Mouse (Mus musculus) c-Kit-positive CD71-negative TER-119-negative erythroid progenitor cells, embryonic 14.5 days (primary cell): ENCODE results near the gene Tpm4.
A peak's percentile ranks its signal among the peaks of the same experiment; 100 is the strongest.

Source experiments
- DNase-seq: peaks from one replicate; pipeline ENCODE4 v3.0.0-alpha.2; 2013; ENCODE audit warnings: low read depth

The Tpm4 gene

DNA sequence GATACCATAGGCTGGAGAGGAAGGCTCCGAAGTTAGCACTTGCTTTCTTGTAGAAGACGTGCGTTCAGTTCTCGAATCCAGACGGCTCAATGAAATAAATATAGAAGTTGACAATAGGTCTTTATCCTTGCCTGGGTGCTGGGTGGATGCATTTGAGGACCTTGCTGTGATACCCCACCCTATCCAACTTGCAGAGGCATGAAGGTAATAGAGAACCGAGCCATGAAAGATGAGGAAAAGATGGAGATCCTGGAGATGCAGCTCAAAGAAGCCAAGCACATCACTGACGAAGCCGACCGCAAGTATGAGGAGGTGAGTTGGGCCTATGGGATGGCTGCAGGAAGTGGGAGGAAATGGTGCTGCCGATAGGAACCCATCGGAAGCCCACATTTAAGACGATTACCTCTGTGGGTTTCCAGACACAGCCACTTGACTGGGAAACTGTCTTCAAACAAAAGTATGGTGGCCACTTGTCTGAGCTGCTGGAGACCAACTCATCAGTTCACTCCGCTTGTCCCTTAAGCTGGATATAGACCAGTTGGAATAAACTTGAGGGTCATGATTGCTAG, 8.6 kb downstream of the Tpm4 start:
- no peak for DNase-seq

- DNase-seq, result no peak
Observed at GRCm38 (mm10) chr8:72144345-72144975, 9.7 kb downstream of the Tpm4 start.

GRCm38 (mm10) chr8:72145511-72145910, 10.7 kb downstream of the Tpm4 start:
- DNase-seq, result no peak

- DNase-seq, result no peak
Observed at GRCm38 (mm10) chr8:72146056-72146455, 11.3 kb downstream of the Tpm4 start.

DNA sequence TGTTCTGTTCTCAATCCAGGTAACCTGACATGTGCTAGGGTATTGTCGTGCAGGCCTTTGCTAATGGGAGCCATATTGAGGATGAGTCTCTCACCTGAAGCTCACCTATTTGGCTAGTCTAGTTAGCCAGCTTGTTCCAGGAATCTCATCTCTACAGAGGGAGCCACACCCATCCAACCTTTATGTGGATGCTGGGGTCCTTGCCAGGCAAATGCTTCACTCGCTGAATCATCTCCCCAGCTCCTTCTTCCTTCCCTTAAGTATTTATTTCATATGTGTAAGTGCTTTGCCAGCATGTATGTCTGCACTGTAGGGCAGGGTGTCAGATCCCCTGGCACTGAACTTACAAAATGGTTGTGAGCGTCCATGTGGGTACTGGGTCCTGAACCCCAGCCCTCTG, 11.8 kb downstream of the Tpm4 start:
- no peak for DNase-seq

DNA sequence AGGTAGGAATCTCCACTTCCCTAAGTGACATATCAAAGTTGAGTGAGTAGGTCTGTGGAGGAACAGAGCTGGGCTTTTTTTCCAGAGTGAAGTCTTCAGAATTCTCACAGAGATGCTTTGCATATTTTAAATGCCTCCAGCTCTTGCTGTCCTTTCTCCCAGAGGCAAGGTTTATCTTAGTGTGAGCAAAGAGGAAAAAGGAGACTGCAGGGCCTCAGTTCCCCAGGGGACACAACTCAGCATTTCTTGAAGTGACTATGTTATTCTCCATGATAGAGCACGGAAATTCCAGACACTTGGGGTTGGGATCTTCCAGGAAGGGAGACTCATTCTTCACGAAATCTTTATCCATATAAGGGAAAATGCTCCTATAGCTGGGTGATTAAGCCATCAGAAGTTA, 12.5 kb downstream of the Tpm4 start:
- DNase-seq, result no peak

DNA sequence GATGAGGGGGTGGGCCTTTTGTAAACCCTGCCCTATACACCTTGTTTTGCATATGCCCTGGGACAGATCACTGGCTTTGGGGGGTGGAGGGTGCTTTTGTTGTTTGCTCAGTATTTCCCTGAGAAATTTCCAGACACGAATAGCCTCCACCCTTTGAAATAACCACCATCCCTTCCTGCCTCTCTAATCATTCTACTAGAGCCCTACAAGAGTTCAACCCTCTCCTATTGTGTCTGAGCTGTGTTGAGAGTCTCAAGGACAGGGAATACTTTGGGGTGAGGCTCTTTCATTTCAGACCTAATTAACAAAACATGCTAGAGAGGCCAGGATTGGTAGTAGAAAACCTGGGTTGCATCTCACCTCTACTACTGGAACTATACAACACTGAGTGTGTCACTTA, 14.3 kb downstream of the Tpm4 start:
- no peak for DNase-seq

DNA sequence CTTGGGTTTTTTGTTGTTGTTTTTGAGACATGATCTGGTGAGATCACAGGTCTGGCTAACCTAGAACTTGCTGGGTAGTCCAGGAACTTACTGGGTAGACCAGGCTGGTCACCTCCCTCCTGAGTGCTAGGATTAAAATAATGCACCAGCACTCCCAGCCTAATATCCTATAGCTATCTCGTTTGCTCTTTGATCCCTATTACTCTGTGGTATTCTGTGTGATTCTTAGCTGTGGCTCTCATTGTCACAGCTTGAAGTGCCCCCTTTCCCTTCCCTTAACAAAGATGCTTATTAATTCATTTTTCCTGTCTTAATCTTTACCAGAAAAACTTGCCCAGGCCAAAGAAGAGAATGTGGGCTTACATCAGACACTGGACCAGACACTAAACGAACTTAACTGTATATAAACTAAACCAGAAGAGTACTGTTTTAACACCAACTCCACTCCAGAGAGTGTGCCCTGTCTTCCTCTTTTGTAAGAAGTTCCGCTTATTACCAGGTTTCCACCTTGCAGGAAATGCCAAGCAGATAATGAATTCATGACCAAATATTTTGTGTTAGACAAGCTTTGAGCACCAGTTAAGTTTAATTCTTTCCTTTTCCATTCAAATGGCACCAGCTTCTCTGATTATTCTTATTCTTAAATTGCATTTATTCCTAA, 16.8 kb downstream of the Tpm4 start:
- no peak for DNase-seq

DNA sequence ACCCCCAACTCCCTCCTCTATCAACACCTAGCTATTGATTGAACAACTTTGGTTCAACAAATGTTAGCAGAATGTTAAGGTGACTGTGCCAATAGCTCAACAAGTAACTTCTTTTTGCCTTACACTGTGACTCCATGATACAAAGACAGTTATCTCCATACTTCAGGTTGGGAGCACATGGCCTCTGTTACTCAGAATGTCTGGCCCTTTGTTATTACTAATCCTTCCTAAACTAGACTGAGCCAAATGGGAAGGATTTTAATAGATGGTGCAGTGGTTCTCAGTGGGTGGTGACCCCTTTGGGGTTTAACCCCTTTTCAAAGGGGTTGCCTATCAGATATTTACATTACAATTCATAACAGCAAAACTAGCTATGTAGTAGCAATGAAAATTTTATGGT, 18.6 kb downstream of the Tpm4 start:
- DNase-seq, result no peak

DNA sequence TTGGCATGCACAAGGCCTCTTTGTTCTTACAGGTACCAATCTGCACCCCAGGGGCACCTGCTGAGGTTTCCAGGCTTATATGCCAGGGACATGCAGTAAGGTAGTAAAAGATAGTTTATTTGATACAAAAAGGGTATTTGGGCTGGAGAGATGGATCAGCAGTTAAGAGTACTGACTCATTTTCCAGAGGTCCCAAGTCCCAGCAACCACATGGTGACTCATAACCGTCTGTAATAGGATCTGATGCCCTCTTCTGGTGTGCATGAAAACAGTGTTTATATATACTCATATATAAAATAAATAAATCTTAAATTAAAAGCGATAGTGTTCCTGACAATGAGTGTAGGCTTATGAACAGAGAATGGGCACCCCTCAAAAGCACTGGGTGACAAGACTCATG, 23.3 kb downstream of the Tpm4 start:
- DNase-seq, result no peak

DNA sequence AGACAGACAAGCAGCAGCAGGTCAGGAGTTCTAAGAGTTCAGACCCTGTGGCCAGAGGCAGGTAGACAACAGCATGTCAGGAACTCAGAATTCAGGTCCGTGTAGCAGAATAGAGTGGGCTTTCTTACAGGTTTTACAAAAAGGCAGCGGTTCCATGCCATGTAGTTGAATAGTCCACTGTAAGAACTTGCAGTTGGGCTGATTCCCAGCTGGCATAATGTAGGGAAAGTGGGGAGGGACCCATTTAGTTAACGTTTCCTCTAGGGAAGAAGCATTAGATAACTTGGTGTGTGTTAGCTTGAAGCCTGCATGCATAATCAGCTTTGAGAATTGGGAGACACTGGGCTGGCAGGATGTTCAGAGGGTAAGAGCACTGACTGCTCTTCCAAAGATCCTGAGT, 24.0 kb downstream of the Tpm4 start:
- DNase-seq, result no peak

GRCm38 (mm10) chr8:72160007-72160406, 25.2 kb downstream of the Tpm4 start:
- no peak for DNase-seq

DNA sequence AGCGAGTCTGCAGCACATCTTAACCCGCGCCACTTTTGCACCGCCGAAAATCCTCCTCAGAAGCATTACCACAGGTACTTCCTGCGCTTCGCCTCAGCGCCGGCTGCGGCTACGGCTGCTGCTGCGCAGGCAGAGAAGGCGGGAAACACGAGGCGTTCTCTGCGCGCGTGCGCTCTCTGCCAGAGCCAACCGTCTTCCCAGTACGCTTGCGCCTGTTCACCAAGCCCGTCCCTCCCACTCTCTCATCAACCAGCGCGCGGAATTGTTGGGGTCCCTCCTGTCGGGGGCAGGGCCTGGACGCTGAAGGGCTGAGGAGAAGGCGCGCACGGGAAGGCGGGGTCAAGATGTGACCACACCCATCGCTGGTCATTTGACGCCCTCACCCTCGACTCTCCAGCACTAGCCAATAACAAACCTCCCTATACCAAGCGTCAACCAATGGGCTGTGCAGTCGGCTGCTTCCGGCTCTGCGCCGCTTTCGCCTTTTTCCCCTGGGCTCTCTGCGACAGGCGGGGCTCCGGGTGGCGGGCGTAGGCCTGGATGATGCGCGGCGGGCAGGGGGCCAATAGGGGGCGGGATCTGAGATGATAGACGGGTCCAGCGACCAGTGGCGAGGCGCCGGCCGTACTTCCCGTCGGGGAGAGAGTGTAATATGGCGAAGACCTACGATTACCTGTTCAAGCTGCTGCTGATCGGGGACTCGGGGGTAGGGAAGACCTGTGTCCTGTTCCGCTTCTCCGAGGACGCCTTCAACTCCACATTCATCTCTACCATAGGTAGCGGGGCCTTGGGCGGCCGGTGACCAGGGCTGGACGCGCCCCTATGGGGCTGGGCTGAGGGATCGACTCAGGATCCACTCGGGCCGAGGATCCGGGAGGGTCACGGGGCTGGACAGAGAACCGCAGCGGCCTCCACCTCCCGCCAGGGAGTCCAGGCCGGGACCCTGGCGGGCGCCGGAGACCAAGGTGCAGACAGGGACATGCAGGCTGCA, 26.2 kb downstream of the Tpm4 start, which contains the start of gene Rab8a:
Gene Rab8a, plus strand, starts transcription at position 494 of the 991 bp plus-strand sequence.
- DNase-seq, result peak; percentile 99

GRCm38 (mm10) chr8:72162821-72163220, 28.0 kb downstream of the Tpm4 start:
- no peak for DNase-seq

GRCm38 (mm10) chr8:72169098-72169668, 34.4 kb downstream of the Tpm4 start:
- no peak for DNase-seq

- DNase-seq, result no peak
Observed at GRCm38 (mm10) chr8:72169681-72170249, 35.0 kb downstream of the Tpm4 start.

DNA sequence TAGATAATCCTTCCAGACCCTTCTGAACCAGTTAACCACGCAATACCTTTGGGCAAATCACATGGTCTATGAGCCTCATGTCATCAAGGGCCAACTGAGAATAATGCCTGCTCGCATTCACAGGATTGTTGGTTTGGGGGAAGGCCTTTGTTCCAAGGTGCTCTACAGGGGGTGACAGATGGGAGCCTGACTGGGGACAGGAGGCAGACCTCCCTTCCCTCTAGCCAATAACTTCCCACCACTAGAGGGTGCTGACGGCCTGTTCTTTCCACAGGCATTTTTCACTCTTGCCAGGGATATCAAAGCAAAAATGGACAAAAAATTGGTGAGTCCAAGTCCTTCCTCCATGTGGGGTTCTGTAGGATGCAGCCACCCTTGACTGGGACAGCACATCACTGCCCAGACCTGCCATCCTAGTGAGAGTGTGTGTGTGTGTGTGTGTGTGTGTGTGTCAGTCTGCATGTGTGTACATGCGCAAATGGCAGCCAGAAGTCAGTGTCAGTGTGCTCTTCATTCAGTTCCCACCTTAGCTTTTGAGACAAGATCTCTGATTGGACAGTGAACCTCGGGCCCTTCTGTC, 42.7 kb downstream of the Tpm4 start:
- peak; percentile 73 for DNase-seq

DNA sequence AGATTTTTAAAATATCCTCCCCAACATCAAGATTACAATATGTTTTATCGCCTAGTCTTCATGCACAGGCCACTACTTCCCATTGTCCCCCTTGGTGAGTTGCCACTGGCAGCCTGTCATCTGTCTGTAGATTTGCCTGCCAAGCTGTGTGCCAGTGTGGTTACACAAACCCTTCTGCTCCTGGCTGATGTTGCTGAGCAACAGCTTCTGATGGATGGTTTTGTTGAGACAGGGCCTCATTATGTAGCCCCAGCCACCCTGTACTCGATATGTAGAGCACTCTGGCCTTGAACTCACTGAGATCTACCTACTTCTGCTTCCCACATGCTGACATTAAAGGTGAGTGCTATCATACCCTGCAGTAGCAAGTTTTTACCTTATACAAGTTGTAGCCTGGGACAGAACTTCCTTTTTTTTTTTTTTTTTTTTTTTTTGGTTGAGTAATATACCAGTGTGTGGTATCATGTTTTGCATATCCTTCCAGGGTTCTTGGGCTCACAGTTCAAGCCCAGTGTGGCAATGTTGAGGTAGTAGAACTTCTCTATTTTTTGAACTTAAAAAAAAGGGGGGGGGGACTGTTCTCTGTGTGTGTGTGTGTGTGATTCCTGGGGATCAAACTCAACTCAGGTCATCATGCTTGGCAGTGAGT, 48.9 kb downstream of the Tpm4 start:
- no peak for DNase-seq

DNA sequence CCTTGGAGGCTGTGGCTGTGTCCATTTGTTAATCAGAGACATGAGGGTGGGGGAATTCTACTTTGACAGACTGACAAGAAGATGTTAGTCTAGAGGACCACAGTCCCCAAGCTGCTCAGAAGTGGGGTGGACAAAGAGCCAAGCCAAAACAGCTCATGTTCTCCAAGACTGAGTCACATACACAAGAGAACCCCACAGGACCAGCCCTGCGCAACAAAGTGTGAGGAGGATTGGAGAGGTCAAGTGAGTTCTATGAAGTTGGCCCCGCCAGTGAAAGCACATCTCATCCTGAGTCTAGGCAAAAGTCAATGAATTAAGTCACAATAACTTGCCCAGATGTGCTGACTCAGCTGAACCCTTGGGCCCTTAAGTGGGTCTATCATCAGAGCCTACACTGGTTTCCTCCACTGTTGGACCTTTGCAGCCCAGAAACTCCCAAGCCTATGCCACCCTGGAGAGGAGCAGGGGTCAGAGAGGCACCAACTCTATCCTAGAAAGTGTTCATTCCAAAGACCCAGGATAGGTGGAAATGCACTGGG, 53.1 kb downstream of the Tpm4 start:
- DNase-seq, result no peak

DNA sequence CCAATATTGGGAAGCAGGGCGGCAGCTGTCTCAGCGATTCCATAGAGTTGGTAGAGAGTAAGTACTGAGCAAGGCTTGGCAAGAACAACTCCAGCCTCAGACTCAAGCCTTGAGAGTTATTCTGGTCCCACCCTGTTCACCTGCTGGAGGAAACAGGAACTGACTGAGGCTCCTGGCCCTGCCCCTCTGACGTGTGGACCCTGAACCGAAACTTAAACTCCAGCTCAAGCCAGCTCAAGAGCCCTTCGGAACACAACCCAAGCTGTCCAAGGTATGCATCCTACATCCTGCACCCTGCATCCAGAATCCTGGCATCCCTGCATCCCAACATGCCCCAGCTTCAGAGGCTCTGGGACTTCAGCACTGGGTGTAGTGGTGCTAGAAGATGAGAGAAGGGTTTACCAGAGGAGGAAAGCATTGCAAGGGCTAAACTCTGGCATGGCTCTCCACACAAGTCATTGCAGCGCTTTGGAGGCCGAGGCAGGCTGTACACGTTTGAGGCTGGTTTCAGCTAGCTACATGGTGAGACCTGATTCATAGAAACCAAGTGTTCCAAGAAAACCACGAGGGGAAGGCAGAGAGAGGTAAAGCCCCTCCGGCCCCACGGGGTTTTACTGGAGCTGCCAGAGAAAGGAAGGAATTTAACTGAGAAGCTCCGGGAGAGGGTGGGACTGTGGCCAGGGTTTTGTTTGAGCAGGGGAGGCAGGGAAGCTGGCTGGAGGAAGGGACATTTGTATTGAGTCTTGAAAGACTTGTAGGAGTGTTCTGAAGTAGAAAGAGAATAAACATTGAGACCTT, 54.8 kb downstream of the Tpm4 start, which contains the start of gene Hsh2d:
Gene Hsh2d, plus strand, starts transcription at position 222 of the 798 bp plus-strand sequence.
- DNase-seq, result no peak
